In the genomic region with DNA sequence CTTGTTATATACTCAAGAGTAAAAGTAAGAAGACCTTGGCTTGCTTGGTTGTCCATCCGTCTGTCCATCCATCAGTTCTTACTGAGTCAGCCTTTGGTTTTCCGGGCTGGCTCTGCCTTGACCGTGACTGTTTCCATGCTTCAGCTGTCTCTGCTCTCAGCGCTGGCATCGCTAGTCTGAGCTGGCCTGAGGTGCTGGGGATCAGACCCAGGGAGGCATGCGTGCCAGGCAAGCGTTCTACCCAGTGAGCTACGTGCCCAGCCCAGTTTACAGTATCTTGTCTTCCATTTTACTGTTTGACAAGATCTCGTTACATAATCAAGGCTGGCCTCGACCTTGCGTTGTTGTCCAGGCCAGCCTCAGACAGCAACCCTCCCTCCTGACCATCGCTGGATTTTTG, we compare ENCODE assay signal across 30 mouse cellular contexts. TPM values are rescaled to one million over a fixed set of nuclear protein-coding genes. Genes with fewer than 3 reads are reported as not detected.
A peak's percentile ranks its signal among the peaks of the same experiment; 100 is the strongest.
DNase-seq lines count a peak whose midpoint lies in the region; ATAC-seq and TF ChIP-seq lines count a peak whose summit lies in the region.
"Had no signal": no experiment of that assay in that cellular context is flagged by ENCODE, and none has a peak within 500 bp of the region (broad histone marks: within the 10 kb centered on the region; RNA-seq: fewer than 3 reads in every experiment).

No protein-coding gene starts in this region.

- WGBS in hindbrain, embryonic 16.5 days, result 95% methylated on average over 12 of the region's 12 CpGs

- H3K4me2 ChIP-seq in hindbrain, embryonic 16.5 days (ENCODE audit: low read length), result no peak overlapping the region
- H3K4me2 ChIP-seq: embryonic facial prominence, embryonic 13.5 days; forebrain, embryonic 12.5 days; forebrain, embryonic 15.5 days; heart, embryonic 12.5 days; heart, embryonic 15.5 days; hindbrain, embryonic 14.5 days had no signal

- intact Hi-C loops in heart, postnatal 10 days (cut with DNase I), result no loop called here

- TF ChIP-seq CTCF in layer of hippocampus, adult 2 months (conservative IDR thresholded peaks at IDR 0.05), result no peak
- no peak for TF ChIP-seq CTCF in cortical plate, adult 2 months (IDR thresholded peaks at IDR 0.05; ENCODE audit: extremely low read depth, insufficient read depth, low read length)

- H3K4me1 ChIP-seq in cortical plate, adult 2 months (ENCODE audit: control insufficient read depth, insufficient read depth, low read length), result peaks cover 14% of the 10 kb centered on the region
- no peaks in the 10 kb centered on the region for H3K4me1 ChIP-seq in hindbrain, embryonic 16.5 days (ENCODE audit: control insufficient read depth, insufficient read depth, low read depth, low read length)
- H3K4me1 ChIP-seq: embryonic facial prominence, embryonic 10.5 days; forebrain, embryonic 15.5 days had no signal

- DNase-seq in adrenal gland, adult 2 months, result peak; percentile 51
- no peak for DNase-seq in adrenal gland, postnatal 4 days (ENCODE audit: low spot score in 2 of 2)
- DNase-seq in heart, adult 11 months, result peak; percentile 85
- no peak for DNase-seq in heart, postnatal 10 days
- DNase-seq in layer of hippocampus, adult 2 months (ENCODE audit: low spot score in 2 of 2), result no peak
- DNase-seq in layer of hippocampus, adult 18-20 months (ENCODE audit: low spot score in 2 of 2), result no peak
- DNase-seq: B cell, adult 2 months; cerebellum, adult 11 months; cerebellum, adult 2 months; cerebellum, adult 9-11 months; cerebellum, postnatal 25 days; embryo, embryonic 11 days; gastrocnemius, postnatal 10 days; heart, adult 18-20 months; heart, postnatal 14 days; heart, postnatal 4 days had no signal

- H3K4me3 ChIP-seq in layer of hippocampus, adult 2 months, result no peak overlapping the region
- H3K4me3 ChIP-seq in cortical plate, adult 2 months (ENCODE audit: insufficient read depth, low read length), result no peak overlapping the region
- no peak overlapping the region for H3K4me3 ChIP-seq in hindbrain, embryonic 16.5 days (ENCODE audit: low read length)
- H3K4me3 ChIP-seq: embryonic facial prominence, embryonic 10.5 days; embryonic facial prominence, embryonic 13.5 days; erythroblast, embryonic 14.5 days; forebrain, embryonic 12.5 days; forebrain, embryonic 15.5 days; heart, embryonic 12.5 days; heart, embryonic 15.5 days had no signal

- no peak for TF ChIP-seq POLR2A in cortical plate, adult 2 months (IDR thresholded peaks at IDR 0.05; ENCODE audit: extremely low read depth, insufficient read depth, low read length)

- no peaks in the 10 kb centered on the region for H3K27me3 ChIP-seq in hindbrain, embryonic 16.5 days (replicated peaks; ENCODE audit: control insufficient read depth, insufficient read depth, low read length)
- H3K27me3 ChIP-seq: CH12.LX; embryonic facial prominence, embryonic 13.5 days; forebrain, embryonic 12.5 days; forebrain, embryonic 15.5 days; heart, embryonic 12.5 days; heart, embryonic 15.5 days; Patski had no signal

- no peaks in the 10 kb centered on the region for H3K36me3 ChIP-seq in hindbrain, embryonic 16.5 days (ENCODE audit: control insufficient read depth, insufficient read depth, low read length)
- H3K36me3 ChIP-seq: forebrain, embryonic 12.5 days; forebrain, embryonic 15.5 days; G1E; heart, embryonic 12.5 days; heart, embryonic 15.5 days had no signal

- ATAC-seq in hindbrain, embryonic 16.5 days, result no peak
- ATAC-seq: forebrain, embryonic 15.5 days; intestine, postnatal 0 days; Patski had no signal

- H3K9ac ChIP-seq in hindbrain, embryonic 16.5 days (ENCODE audit: low read depth, low read length), result no peak overlapping the region
- H3K9ac ChIP-seq: embryonic facial prominence, embryonic 13.5 days; forebrain, embryonic 12.5 days; forebrain, embryonic 15.5 days; heart, embryonic 12.5 days; heart, embryonic 15.5 days; hindbrain, embryonic 14.5 days had no signal

- no peaks in the 10 kb centered on the region for H3K9me3 ChIP-seq in hindbrain, embryonic 16.5 days (ENCODE audit: control insufficient read depth, low read length)
- H3K9me3 ChIP-seq: embryonic facial prominence, embryonic 10.5 days; embryonic facial prominence, embryonic 13.5 days; forebrain, embryonic 12.5 days; forebrain, embryonic 15.5 days; heart, embryonic 12.5 days; heart, embryonic 15.5 days had no signal

- peak overlapping the region; percentile 36; the same call in 1 of the 2 replicates for H3K27ac ChIP-seq in layer of hippocampus, adult 2 months
- peak overlapping the region; percentile 32 for H3K27ac ChIP-seq in cortical plate, adult 2 months (ENCODE audit: insufficient read depth, low read length)
- no peak overlapping the region for H3K27ac ChIP-seq in hindbrain, embryonic 16.5 days (ENCODE audit: low read depth, low read length)
- H3K27ac ChIP-seq: embryonic facial prominence, embryonic 10.5 days; embryonic facial prominence, embryonic 13.5 days; forebrain, embryonic 12.5 days; forebrain, embryonic 15.5 days; heart, embryonic 15.5 days; hindbrain, embryonic 14.5 days had no signal

RNA-seq across cellular contexts. Expression of a gene that starts 44.0 kb away (rescaled TPM):
- 10 to 100 TPM; 27.1 to 32.4 TPM for total RNA-seq in adrenal gland, adult 2 months (2021)
- polyA plus RNA-seq in adrenal gland, adult 2 months (2012; rRNA removed), result 7.1 and 15.7 TPM in 2 replicates
- total RNA-seq in adrenal gland, postnatal 4 days (2021), result 10 to 100 TPM; 51.4 to 67.5 TPM
- total RNA-seq in heart, postnatal 10 days (2021), result 10 to 100 TPM; 38.3 to 39.2 TPM
- total RNA-seq in layer of hippocampus, adult 2 months (2021), result 100 to 1,000 TPM; 109 to 125 TPM
- total RNA-seq in layer of hippocampus, adult 18-20 months (2021), result 100 to 1,000 TPM in 1 of 2 experiments, 10 to 100 TPM in 1; 99.4 to 104 TPM
- polyA plus RNA-seq in cortical plate, adult 2 months (2012; rRNA removed), result 106 and 113 TPM in 2 replicates
- 31.2 and 34.9 TPM in 2 replicates for polyA plus RNA-seq in hindbrain, embryonic 16.5 days (2015; fragmentation: Nextera tagmentation; extraction: Ambion mirVana)
- polyA plus RNA-seq: G1E had no signal

Comparison
In these comparisons a context has a peak if more than half of its experiments do, and no peak if none do; other contexts are left out.
1. DNase-seq: peak in adrenal gland, adult 2 months (single experiment) and heart, adult 11 months (single experiment); none in adrenal gland, postnatal 4 days (0 of 2), heart, postnatal 10 days (0 of 2), layer of hippocampus, adult 2 months (0 of 2) and layer of hippocampus, adult 18-20 months (0 of 2).